Mouse (Mus musculus): ENCODE results near the gene Chrng.

The Chrng gene

GRCm38 (mm10) chr1:87198119-87199065, 6.1 kb upstream of the Chrng start:
- DNase-seq (ENCODE audit: inconsistent age in 2 of 2, low spot score in 1 of 2), result no peak

- DNase-seq (ENCODE audit: inconsistent age in 2 of 2, low spot score in 1 of 2), result no peak
Measured at GRCm38 (mm10) chr1:87200811-87201210, 3.6 kb upstream of the Chrng start.

GRCm38 (mm10) chr1:87201848-87202247, 2.6 kb upstream of the Chrng start:
- no peak for DNase-seq (ENCODE audit: inconsistent age in 2 of 2, low spot score in 1 of 2)

GRCm38 (mm10) chr1:87203779-87204178, 678 bp upstream of the Chrng start:
- DNase-seq (ENCODE audit: inconsistent age in 2 of 2, low spot score in 1 of 2), result no peak

GRCm38 (mm10) chr1:87205038-87205437, 581 bp downstream of the Chrng start:
- no peak for DNase-seq (ENCODE audit: inconsistent age in 2 of 2, low spot score in 1 of 2)

GRCm38 (mm10) chr1:87205502-87205901, 1.0 kb downstream of the Chrng start:
- no peak for DNase-seq (ENCODE audit: inconsistent age in 2 of 2, low spot score in 1 of 2)

GRCm38 (mm10) chr1:87206339-87206738, 1.9 kb downstream of the Chrng start:
- no peak for DNase-seq (ENCODE audit: inconsistent age in 2 of 2, low spot score in 1 of 2)

- DNase-seq (ENCODE audit: inconsistent age in 2 of 2, low spot score in 1 of 2), result no peak
Measured at GRCm38 (mm10) chr1:87211431-87211830, 7.0 kb downstream of the Chrng start.

GRCm38 (mm10) chr1:87213735-87214704, 9.6 kb downstream of the Chrng start, which contains the start of gene Eif4e2:
TSS of gene Eif4e2 (plus strand) at chr1:87213914.
- DNase-seq (ENCODE audit: inconsistent age in 2 of 2, low spot score in 1 of 2), result peak; percentile 96 to 97

- peak in 1 of 2 experiments; percentile 60 for DNase-seq (ENCODE audit: inconsistent age in 2 of 2, low spot score in 1 of 2)
Measured at GRCm38 (mm10) chr1:87214748-87215147, 10.3 kb downstream of the Chrng start.

GRCm38 (mm10) chr1:87217938-87218337, 13.5 kb downstream of the Chrng start:
- DNase-seq (ENCODE audit: inconsistent age in 2 of 2, low spot score in 1 of 2), result peak in 1 of 2 experiments; percentile 50

- no peak for DNase-seq (ENCODE audit: inconsistent age in 2 of 2, low spot score in 1 of 2)
Measured at GRCm38 (mm10) chr1:87225739-87226138, 21.3 kb downstream of the Chrng start.

- DNase-seq (ENCODE audit: inconsistent age in 2 of 2, low spot score in 1 of 2), result no peak
Measured at GRCm38 (mm10) chr1:87226409-87227159, 22.1 kb downstream of the Chrng start.

GRCm38 (mm10) chr1:87227160-87227550, 22.7 kb downstream of the Chrng start:
- DNase-seq (ENCODE audit: inconsistent age in 2 of 2, low spot score in 1 of 2), result no peak

- DNase-seq (ENCODE audit: inconsistent age in 2 of 2, low spot score in 1 of 2), result no peak
Measured at GRCm38 (mm10) chr1:87230606-87231005, 26.1 kb downstream of the Chrng start.

GRCm38 (mm10) chr1:87232197-87232596, 27.7 kb downstream of the Chrng start:
- no peak for DNase-seq (ENCODE audit: inconsistent age in 2 of 2, low spot score in 1 of 2)

GRCm38 (mm10) chr1:87239056-87239455, 34.6 kb downstream of the Chrng start:
- no peak for DNase-seq (ENCODE audit: inconsistent age in 2 of 2, low spot score in 1 of 2)

- DNase-seq (ENCODE audit: inconsistent age in 2 of 2, low spot score in 1 of 2), result no peak
Measured at GRCm38 (mm10) chr1:87243021-87243420, 38.6 kb downstream of the Chrng start.

GRCm38 (mm10) chr1:87245430-87245829, 41.0 kb downstream of the Chrng start:
- DNase-seq (ENCODE audit: inconsistent age in 2 of 2, low spot score in 1 of 2), result no peak

- peak; percentile 88 to 96 for DNase-seq (ENCODE audit: inconsistent age in 2 of 2, low spot score in 1 of 2)
Measured at GRCm38 (mm10) chr1:87245929-87246815, 41.7 kb downstream of the Chrng start.
